Mouse (Mus musculus): Measurements from ENCODE around the gene Gas2l2.

- no peak for TF ChIP-seq TAL1 (IDR thresholded peaks at IDR 0.05; ENCODE audit: low read length)
- TF ChIP-seq GATA1 (IDR thresholded peaks at IDR 0.05; ENCODE audit: low read length): no peak
These were observed 10.7 kb downstream of the Gas2l2 start for GRCm38 (mm10) chr11:83418566-83418965.

All from erythroblast, embryonic 14.5 days (primary cell).